Mouse (Mus musculus) monocyte, adult 5-6 weeks (primary cell): Measurements from ENCODE around the gene Fdps. TPM values are rescaled to one million over a fixed set of nuclear protein-coding genes. Genes with fewer than 3 reads are reported as not detected.
"Not testable (repeated sequence)": the region's sequence is repeated elsewhere in the genome, so short reads cannot be mapped to it uniquely, and the experiment has no call there.

ENCODE experiments used
- ATAC-seq: fragments of 153-309, 156-312 bp; replicated peaks from 2 replicates; pipeline ENCODE4 v1.8.0; 2017; ENCODE audit warnings: mild to moderate bottlenecking; ENCODE audit not compliant: low TSS enrichment, insufficient number of reproducible peaks, severe bottlenecking, poor library complexity, low FRiP score
- total RNA-seq: library from RNA; stranded (forward); fragments of 200-1000, 200-491, 200-594 nt; gene quantifications from 3 replicates; pipeline ENCODE4 v1.2.3, GENCODE M21; 2017

The Fdps gene
- total RNA-seq, 1 experiment from 2014 or later: 55.7 TPM

DNA sequence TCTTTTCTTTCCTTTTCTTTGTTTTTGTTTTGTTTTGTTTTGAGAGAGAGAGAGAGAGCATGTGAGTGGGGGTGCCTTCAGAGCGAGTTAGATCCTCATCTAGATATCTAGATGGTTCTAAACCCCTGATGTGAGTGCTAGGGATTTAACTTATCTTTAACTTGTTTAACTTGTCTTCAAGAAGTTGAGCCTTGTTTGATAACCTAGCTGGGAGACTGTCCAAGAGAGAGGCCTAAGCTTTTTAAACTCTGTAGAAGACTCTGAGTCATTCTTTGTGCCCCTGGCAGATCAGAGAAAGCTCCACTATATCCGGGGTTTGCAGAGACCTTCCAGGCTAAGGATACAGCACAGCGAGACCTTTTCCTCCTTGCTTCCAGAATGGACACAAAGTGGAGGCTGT lies 5.8 kb upstream of the Fdps start:
- no peak for ATAC-seq

DNA sequence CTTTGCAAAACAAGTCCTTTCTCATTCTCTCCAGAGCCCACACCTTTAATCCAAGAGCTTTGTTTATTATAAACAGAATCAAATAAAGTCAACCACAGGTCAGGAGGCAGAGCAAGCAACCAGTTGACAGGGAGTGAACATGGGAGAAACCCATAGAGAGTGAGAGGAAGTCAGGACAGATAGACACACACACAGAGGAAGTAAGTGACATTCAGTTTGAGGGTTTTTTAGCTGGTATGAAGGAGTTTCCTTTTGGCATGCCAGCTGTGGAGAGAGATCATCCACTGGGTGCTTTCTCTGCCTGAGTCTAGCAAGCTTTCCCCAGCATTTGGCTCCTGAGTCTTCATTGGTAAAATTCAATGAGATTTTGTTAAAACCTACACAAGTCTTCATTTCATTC lies 5.1 kb upstream of the Fdps start:
- no peak for ATAC-seq

DNA sequence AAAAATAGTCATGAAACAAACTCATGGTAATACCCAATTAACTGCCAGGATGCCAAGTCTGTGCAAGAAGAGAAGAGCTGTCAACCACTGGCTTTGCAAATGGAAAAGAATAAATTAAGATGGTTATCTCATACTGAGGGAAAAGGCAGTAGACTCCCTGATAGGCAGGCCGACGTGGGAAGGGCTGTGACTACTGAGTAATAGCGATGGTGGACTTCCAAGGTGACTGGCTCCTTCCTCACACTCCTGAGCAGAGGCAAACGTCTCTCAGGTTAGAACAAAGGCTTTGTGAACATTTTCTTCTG lies 1.5 kb upstream of the Fdps start:
- no peak for ATAC-seq

DNA sequence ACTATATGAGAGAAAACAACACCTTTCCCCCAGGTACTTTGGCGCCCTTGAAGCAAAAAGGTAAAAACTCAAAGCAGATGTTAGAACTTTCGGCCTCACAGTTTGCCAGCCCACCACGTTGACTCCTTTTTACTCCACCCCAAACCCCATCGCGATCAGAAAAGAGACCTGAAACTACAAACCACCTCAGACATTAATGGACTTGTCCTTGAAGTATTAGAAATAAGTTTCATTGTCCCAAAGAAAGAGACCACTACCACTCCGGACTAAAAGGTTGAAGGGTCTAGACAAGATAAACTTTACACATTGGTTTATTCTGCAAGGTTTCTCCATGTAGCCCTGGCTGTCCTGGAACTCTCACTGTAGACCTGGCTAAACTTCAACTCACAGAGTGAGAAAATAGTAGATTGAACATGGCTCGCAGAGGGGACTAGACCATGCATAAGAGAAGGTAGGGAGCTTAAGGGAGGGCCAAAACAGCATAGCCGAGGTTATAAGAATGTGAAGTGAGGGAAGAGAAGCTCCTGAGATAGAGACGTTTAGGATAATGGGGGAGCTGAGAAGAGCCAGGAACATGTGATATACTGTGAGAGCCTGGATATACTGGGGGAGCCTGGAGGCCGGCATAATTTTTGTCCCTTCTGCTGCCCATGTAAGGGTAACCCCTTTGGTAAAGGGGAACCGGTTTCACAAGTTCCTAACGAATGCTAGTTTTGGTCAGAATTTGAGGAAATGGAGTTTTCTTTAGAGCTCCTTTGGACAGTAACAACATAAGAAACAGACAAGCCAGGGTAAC lies 934 bp upstream of the Fdps start:
- no peak for ATAC-seq

DNA sequence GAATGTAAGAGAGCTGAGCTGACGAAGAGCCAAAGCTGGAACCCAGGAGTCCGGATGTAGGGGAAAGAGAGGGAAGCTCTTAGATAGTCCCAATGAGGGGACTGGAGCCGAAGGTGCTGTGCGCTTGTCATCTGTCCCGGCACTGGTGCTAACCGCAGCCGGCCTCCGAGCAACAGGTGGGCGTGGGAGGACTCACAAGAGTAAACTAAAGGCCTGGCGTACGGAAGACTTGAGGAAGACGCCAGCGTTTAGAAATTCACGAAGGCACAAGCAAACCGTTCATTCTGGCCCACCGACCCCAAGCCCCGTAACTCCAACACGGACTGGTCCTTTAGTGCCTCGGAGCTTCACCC lies 324 bp downstream of the Fdps start:
- no peak for ATAC-seq

DNA sequence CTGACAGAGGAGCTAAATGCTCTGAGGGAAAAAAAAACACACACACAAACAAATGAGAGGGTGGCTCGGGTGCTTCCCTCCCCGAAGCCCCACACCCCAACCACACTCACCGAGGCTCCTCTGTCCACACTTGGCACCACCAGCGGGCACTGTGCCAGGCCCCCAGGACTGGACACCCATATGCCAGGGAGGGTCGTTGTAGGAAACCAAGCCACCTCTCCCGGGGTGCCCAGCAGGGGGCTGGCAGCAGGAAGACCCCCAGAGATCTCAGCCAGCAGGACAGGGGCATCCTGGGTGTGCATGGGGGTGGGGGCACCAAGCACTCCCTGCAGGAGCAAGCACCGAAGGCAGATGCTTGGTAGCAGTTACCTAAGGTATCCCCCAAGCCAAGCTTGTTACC lies 948 bp downstream of the Fdps start, which contains the start of gene Gm43738:
Gm43738 (minus strand) TSS at position 289 of the 400 bp plus-strand sequence.
- no peak for ATAC-seq

DNA sequence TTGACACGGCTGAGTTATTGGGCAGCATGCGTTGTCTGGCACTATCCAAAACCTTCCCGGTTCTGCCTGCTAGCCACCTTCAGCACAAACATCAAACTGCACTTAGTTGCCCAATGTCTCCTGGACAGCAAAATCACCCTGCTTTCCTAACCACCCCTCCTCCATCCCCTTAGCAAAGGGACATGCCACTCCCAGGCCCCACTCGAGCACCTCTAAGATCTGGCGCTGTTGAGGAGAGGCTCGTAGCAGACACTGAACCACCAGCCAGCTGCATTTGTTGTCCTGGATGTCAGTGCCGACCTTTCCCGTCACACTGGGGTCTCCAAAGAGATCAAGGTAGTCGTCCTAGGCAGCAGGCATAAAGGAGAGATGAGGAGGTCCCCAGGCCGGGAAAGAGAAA lies 7.7 kb downstream of the Fdps start:
- no peak for ATAC-seq

DNA sequence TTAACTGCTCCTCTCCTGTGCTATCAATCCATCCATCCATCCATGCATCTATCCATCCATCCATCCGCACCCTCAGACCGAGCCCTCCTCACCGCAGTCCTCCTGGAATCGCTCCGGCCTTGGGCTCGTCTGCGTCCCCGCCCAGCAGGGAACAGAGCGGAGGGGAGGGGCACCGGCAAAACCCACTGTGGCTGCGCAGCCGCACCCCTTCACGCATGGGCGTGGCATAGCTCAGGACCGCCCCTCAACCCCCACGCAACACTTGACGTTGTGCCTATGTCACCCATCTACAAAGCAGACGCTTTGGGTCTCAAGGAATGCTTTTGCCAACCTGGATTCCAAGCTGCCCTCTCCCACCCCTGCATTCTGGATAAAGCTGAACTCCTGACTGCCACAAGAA lies 8.6 kb downstream of the Fdps start, which contains the start of gene Rusc1:
Rusc1 (minus strand) TSS at position 137 of the 400 bp plus-strand sequence.
- no peak for ATAC-seq

DNA sequence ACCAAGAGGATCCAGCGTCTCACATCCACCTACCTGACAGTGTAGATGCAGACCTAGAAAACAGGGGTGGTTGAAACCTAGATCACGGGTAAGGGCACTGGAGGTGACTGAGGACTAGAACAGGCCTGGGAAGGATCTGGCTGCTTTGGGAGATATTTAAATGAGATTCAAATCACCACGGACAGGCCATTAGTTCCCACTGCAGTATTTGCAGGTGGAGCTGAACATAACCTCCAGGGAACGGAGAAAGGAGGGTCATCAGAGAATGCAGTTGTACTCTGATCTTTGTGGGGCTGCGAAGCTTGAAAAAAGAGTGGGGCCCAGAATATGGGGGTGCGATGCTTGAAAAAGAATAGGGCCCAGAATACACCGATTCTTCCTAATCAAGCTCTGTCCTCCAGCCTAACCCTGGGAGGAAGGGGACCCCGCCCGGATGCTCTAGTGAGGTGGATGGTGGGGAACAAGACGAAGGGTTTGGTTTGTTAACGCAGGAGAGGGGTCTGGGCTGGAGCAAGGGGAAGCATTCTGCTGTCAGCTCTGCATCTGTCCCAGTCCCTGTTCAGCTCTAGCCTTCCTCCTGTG lies 9.2 kb downstream of the Fdps start:
- ATAC-seq: no peak

DNA sequence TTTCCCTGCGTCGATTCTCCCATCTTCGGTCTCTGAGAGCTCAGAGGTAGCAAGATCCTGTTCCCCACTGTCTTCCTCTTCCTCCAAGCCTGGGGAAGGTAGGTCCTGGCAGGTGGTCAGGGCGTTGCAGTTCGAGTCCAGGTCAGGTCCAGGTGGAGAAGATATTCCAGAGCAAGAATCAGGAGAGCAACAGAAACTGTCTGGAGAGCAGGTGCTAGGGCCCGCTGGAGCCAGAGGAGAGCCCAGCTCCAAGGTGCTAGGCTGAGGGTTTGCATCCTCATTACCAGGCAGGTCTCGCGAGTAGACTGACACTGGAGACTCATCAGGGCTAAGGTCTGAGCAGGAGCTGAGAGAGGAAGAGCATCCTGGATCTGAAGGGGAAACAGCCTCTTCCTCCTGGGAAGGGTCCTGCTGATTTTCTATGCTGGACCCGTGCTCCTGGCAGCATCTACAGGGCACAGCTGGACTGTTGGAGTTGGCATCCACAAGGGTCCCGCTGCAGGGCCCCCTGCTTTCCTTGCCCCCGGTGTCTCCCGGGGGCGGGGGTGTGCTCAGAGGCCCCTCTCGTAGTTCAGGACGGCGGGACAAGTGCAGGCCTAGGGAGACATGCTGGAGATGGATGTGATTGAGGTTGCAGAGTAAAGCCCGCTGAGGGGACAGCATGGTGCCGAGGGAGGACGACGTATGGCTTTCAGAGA lies 9.8 kb downstream of the Fdps start:
- ATAC-seq: no peak

DNA sequence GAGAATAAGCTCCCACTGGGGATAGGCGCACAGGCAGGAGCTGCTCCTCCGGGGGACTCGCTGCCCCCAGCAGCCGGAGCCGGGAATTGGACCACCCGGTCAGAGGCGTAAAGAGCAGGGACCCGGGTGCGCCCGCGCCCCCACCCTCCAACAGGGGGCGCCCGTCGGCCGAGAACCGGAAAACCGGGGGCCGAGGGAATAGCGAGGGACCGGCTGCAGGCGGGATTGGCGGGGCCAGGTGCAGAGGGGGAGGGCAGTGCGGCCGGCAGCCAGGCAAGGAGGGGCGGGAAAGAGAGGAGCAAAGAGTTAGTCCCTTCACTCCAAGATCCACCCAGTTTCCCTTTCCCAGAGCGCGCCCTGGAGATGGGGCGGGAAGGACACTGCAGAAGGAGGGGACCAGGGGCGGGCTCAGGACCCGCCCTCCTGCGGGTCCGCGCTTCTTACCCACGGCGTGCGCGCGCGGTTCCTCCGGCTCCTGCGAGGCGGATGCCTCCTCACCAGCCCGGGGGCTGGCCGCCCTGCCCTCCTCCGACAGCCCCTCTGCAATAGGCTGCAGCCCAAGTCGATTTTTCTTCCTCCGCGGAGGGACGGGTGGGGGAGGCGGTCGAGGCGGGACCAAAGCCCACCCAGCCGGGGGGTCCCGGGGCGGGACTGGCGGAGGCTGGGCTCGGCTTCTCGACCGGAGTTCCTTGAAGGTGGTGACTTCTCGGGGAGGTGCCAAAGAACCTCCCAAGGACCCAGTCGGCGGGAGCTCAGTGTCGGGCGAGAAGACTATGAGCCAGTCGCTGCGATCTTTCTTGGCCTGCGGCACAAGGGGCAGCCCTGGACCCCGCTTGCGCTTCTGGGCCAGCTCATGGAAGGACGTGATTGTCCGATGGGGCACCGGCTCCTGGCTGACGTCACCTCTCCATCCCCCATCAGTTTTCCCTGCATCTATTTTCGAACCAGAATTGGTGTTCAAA lies 10.8 kb downstream of the Fdps start:
- no peak for ATAC-seq

DNA sequence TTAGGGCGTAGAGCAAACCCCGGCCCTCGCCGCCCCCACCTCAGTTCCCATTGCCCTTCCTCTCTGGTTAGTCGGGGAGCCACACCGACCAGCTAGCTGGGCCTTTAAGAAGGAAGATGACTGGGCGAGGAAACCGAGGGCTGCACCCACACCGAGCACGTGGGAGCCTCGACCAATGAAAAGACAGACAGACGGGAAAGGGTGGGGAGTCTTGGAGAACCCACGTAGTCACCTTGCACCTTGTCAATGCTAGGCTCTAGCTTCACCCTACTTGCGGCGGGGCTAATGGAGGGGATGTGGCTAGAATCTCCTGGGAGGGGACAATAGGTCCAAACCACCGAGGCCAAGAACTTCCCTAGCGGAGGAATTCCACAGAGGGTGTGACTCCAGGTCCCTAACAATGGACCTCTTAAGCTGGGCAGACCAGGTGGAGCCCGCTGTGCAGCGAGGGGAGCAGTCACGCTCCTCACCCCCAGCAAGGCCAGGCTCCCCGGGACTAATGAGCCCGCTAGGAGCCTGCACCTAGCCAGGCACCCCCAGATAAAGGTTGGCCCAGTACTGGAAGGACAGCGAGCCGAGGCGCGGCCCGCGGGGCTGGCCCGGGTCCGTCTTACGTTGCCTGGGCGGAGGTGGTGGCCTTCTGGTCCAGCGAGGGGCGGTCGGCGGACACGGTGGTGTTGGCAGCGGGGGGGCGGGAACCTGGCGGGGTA lies 11.7 kb downstream of the Fdps start:
- peak; percentile 80 for ATAC-seq

DNA sequence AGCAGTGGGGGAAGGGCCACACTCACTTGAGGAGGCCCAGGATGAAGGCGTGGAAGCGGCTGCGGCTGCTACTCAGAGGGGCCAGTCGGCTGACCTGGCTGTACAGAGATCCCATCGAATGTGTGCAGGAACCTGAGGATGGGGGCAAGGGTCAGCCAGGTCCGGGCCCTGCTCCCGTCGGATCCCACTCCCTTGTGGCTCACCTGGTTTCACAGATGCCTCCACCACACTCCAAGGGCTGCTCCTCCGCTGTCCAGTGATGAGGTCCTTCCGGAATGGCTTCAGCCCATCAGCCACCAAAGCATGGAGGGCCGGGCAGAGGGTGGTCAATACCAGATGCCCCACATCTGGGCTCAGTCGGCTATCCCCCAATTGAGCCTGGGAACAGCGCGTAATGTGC lies 12.8 kb downstream of the Fdps start:
- ATAC-seq: no peak

DNA sequence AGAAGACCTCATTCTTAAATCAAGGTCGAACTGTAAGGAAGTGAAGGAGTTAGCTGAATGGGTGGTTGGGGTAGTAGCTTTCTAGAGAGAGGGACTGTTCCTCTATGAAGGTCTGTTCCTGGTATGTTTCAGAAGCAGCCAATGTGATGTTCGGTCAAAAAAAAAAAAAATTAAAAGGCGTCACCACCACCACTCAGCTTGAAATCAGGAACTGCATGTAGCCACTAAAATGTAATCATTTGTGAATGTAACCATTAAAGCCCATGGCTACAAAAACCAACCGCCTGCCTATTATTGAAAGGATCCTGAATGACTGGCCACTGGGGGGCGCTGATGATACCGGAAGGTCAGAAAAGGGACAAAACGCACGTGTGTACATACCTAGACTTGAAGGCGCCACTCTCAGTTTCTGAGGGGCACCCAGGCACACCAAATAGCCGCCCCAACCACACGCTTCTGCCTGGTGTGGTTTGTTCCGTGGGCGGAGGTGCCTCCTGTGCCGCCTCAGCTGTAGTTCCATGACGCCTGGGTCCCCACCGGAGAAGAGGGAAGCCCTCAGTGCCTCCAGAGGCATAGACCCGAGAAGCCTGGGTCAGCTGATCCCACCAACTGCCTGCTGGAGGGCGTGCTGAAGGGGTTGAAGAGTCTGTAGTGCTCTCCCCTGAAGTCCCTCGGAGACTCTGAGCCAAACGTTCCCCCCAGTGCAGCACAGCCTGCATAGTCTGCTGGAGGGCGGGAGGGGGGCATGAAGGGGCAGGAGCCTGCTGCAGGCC lies 14.2 kb downstream of the Fdps start:
- peak; percentile 23 for ATAC-seq

DNA sequence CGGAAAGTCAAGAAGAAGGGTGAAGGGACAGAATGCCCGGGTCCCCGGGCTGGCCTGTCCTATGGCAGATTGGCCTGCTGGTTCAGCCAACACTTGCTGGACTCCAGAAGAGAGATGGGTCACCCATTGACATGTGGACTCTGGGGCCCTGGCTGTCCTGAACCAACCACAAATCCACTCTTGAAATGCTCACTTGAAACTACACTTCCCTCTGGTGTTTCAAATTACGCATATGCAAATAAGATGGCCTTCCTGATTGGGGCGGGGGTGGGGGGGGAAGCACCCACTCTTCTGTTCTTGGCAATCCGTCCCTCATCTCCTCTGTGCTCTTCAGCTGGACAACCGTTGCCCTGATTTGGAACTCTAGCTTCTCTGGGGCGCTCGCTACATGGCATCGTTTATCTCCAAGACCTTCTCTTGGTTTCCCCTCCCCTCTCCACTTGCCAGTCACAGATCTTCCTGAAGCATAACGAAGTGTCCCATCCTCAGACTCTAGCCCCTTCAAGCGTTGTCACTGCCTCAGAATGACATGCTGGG lies 17.0 kb downstream of the Fdps start:
- ATAC-seq: no peak

DNA sequence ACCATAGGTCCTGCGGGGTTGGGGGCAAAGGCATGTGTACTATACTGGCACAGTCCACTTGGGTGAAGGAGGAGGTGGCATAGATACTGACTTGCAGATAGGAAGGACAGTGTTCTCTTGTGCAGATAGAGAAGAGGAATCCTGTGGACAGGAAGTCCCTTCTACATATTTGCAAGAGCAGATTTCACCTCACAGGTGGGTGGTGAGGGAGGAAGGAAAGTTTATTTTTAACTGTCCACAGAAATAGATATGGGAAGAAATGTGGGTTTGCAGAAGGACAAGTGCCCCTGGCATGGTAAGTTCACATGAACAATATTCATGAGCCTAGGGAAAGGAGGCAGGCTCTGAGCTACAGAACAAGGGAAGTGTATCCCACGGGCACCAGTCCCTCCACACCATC lies 17.6 kb downstream of the Fdps start:
- no peak for ATAC-seq

DNA sequence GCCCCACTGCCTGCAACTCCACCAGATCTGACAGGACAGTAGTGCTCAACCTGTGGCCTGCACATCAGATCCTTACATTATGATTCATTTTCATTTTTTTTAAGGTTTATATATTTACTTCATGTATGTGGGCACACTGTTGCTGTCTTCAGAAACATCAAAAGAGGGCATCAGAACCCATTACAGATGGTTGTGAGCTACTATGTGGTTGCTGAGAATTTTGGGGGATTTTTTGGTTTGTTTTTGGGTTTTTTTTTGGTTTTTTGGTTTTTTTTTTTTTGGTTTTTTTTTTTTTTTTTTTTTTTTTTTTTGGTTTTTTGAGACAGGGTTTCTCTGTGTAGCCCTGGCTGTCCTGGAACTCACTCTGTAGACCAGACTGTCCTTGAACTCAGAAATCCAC lies 19.5 kb downstream of the Fdps start:
- ATAC-seq: not testable (repeated sequence)

DNA sequence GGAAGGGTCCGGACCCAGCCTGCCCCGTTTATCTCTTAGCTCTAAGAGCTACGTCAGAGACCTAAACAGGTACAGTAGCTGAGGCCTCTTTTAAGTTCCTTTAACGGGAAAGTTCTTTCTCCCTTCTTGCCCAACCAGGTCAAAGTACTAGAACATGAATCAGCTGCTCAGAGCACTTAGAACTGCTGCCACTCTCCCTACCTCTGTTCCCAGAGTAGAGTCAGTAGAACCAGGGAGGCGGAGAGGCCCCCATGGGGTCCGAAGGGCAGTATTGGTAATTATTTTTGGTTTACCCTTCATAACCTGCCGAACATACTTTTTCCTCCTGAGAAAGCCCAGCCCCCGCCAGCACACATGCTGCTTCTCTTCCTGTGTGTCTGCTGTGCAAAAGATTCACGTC lies 24.4 kb downstream of the Fdps start:
- ATAC-seq: no peak
